Mouse (Mus musculus): Measurements from ENCODE around the gene Iqce. TPM values are rescaled to one million over a fixed set of nuclear protein-coding genes. Genes with fewer than 3 reads are reported as not detected.
"Not testable (repeated sequence)": the region's sequence is repeated elsewhere in the genome, so short reads cannot be mapped to it uniquely, and the experiment has no call there.

Iqce gene
- polyA plus RNA-seq, 1 experiment from 2014 or later = 17.2 TPM

DNA sequence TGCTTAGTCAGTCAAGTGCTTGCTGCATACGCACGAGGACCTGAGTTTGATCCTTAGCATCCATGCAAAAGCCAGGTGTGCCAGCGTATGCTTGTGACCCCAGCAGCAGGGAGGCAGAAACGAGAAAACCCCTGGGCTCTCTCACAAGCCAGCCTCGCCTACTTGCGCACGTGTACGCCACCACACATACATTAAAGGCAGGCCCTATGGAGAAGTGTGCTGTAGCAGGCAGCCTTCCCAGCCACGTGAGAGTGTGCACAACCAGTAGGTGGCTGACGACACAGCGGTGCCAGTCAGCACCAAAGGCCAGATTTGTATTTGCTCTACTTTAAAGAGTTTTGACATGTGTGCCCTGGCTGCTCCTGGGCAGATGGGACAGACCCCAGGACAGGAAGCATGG, 26.5 kb downstream of the Iqce start:
- no peaks in the 10 kb centered on the region for H3K27me3 ChIP-seq (replicated peaks; ENCODE audit: control insufficient read depth, insufficient read depth, low read length)
- 85% methylated on average over 11 of the region's 11 CpGs for WGBS
- H3K9ac ChIP-seq (ENCODE audit: low read depth, low read length) = no peak overlapping the region
- H3K9me3 ChIP-seq (ENCODE audit: control insufficient read depth, low read length) = no peaks in the 10 kb centered on the region
- ATAC-seq (ENCODE audit: low read depth) (no peak), DNase-seq (ENCODE audit: low spot score) (no peak)
- no peak overlapping the region for H3K27ac ChIP-seq (replicated peaks; ENCODE audit: low read depth, low read length)
- no peak overlapping the region for H3K4me3 ChIP-seq (ENCODE audit: low read depth, low read length)
- H3K36me3 ChIP-seq (ENCODE audit: control insufficient read depth, insufficient read depth, low read length) = peaks cover 52% of the 10 kb centered on the region
- no peaks in the 10 kb centered on the region for H3K4me1 ChIP-seq (ENCODE audit: control insufficient read depth, insufficient read depth, low read length)
- no peak overlapping the region for H3K4me2 ChIP-seq (ENCODE audit: low read depth, low read length)

GRCm38 (mm10) chr5:140675079-140675478, 27.1 kb downstream of the Iqce start:
- no peaks in the 10 kb centered on the region for H3K4me1 ChIP-seq (ENCODE audit: control insufficient read depth, insufficient read depth, low read length)
- no peaks in the 10 kb centered on the region for H3K9me3 ChIP-seq (ENCODE audit: control insufficient read depth, low read length)
- no peak overlapping the region for H3K4me3 ChIP-seq (ENCODE audit: low read depth, low read length)
- no peak for ATAC-seq (ENCODE audit: low read depth)
- no peak overlapping the region for H3K9ac ChIP-seq (ENCODE audit: low read depth, low read length)
- H3K27ac ChIP-seq (replicated peaks; ENCODE audit: low read depth, low read length) = no peak overlapping the region
- 80% methylated on average over 11 of the region's 11 CpGs for WGBS
- no peaks in the 10 kb centered on the region for H3K27me3 ChIP-seq (replicated peaks; ENCODE audit: control insufficient read depth, insufficient read depth, low read length)
- no peak for DNase-seq (ENCODE audit: low spot score)
- no peak overlapping the region for H3K4me2 ChIP-seq (ENCODE audit: low read depth, low read length)
- H3K36me3 ChIP-seq (ENCODE audit: control insufficient read depth, insufficient read depth, low read length) = peaks cover 55% of the 10 kb centered on the region

GRCm38 (mm10) chr5:140674036-140674435, 28.1 kb downstream of the Iqce start:
- Histone ChIP-seq H3K4me2 (ENCODE audit: low read depth, low read length) (no peak overlapping the region), H3K27ac (replicated peaks; ENCODE audit: low read depth, low read length) (no peak overlapping the region), H3K9ac (ENCODE audit: low read depth, low read length) (no peak overlapping the region), H3K9me3 (ENCODE audit: control insufficient read depth, low read length) (peaks cover 2% of the 10 kb centered on the region; the same call in 1 of the 2 replicates), H3K4me3 (ENCODE audit: low read depth, low read length) (no peak overlapping the region), H3K36me3 (ENCODE audit: control insufficient read depth, insufficient read depth, low read length) (peaks cover 57% of the 10 kb centered on the region), H3K27me3 (replicated peaks; ENCODE audit: control insufficient read depth, insufficient read depth, low read length) (no peaks in the 10 kb centered on the region), H3K4me1 (ENCODE audit: control insufficient read depth, insufficient read depth, low read length) (no peaks in the 10 kb centered on the region)
- ATAC-seq (ENCODE audit: low read depth) (no peak), DNase-seq (ENCODE audit: low spot score) (no peak)
- 87% methylated on average over 17 of the region's 17 CpGs for WGBS

DNA sequence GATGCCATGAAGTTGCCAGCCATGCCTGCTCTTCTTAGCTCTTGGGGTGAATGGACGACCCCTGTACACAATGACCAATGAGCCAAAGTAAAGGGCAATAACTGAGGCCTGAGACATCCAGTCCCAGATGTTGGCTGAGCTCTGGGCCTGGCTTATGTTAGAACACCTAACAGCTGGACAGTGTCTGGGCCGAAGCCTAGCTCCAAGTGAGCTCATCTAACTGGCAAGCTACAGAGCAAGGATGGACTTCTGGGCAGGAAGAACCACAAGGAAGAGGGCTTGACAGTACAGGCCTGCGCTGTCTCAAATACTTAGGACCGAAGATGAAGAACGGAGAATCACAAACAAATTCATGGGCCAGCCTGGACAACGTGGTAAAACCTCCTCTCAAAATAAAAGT, 29.6 kb downstream of the Iqce start:
- not testable (repeated sequence) for ATAC-seq (ENCODE audit: low read depth); H3K4me3 ChIP-seq (ENCODE audit: low read depth, low read length); H3K27me3 ChIP-seq (replicated peaks; ENCODE audit: control insufficient read depth, insufficient read depth, low read length); H3K9me3 ChIP-seq (ENCODE audit: control insufficient read depth, low read length); H3K4me1 ChIP-seq (ENCODE audit: control insufficient read depth, insufficient read depth, low read length); H3K27ac ChIP-seq (replicated peaks; ENCODE audit: low read depth, low read length); H3K4me2 ChIP-seq (ENCODE audit: low read depth, low read length); H3K9ac ChIP-seq (ENCODE audit: low read depth, low read length); DNase-seq (ENCODE audit: low spot score)
- WGBS = 90% methylated on average over 6 of the region's 6 CpGs
- H3K36me3 ChIP-seq (ENCODE audit: control insufficient read depth, insufficient read depth, low read length) = peaks cover 61% of the 10 kb centered on the region

DNA sequence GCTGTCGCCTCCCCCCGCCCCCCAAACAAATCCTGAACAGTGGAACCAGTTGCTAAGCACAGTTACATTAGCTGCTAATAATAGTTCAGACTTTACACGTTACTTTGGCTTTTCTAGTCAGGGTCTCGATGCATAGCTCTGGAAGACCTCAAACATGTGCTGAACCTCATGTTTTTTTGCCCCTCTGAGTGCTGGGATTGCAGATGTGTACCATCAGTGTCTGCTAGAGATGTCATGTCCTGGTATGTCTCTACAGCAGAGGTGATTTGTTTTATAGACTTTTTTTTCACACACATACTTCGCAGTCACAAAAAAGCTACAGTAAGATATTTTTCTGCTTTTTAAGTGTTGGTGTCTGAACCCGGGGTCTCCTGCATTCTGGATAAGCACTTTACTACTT, 30.1 kb downstream of the Iqce start:
- peaks cover 7% of the 10 kb centered on the region for H3K9me3 ChIP-seq (ENCODE audit: control insufficient read depth, low read length)
- no peak overlapping the region for H3K4me3 ChIP-seq (ENCODE audit: low read depth, low read length)
- H3K9ac ChIP-seq (ENCODE audit: low read depth, low read length) = no peak overlapping the region
- H3K4me2 ChIP-seq (ENCODE audit: low read depth, low read length) = no peak overlapping the region
- DNase-seq (ENCODE audit: low spot score) (no peak), ATAC-seq (ENCODE audit: low read depth) (no peak)
- peaks cover 56% of the 10 kb centered on the region for H3K36me3 ChIP-seq (ENCODE audit: control insufficient read depth, insufficient read depth, low read length)
- H3K27ac ChIP-seq (replicated peaks; ENCODE audit: low read depth, low read length) = no peak overlapping the region; the same call in 1 of the 2 replicates
- H3K4me1 ChIP-seq (ENCODE audit: control insufficient read depth, insufficient read depth, low read length) = no peaks in the 10 kb centered on the region
- WGBS = 89% methylated on average over 6 of the region's 6 CpGs
- no peaks in the 10 kb centered on the region for H3K27me3 ChIP-seq (replicated peaks; ENCODE audit: control insufficient read depth, insufficient read depth, low read length)

DNA sequence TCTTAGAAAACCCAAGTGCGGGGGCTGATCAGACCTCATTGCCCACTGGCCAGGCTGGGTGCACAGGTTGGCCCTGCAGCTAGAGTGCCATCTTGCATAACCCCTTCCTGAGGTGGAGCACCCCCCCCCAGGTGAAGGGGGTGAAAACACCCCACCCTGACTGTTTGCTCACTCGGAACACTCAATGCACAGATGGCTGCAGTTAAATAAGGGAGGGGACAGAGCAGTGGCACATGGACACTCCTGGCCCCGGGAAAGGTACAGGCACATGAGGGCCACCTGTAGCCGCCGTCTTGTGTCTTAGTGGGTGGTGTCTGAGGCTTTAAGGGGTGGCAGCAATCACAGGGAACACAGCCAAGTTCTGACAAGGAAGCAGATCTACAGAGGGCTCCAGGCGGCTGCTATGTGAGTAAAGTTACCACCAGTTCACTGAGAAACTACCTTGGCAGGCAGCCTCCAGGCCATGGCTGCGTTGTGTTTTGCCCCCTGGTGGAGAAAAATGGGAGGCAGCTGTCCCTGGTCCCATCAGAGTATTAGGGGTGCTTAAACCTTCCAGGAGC, 38.5 kb downstream of the Iqce start:
- peaks cover 1% of the 10 kb centered on the region for H3K9me3 ChIP-seq (ENCODE audit: control insufficient read depth, low read length)
- WGBS = 42% methylated on average over 7 of the region's 7 CpGs
- ATAC-seq (ENCODE audit: low read depth) = peak; percentile 85
- DNase-seq (ENCODE audit: low spot score) = peak; percentile 87
- H3K27ac ChIP-seq (replicated peaks; ENCODE audit: low read depth, low read length) = no peak overlapping the region
- no peak overlapping the region for H3K4me2 ChIP-seq (ENCODE audit: low read depth, low read length)
- no peak overlapping the region for H3K9ac ChIP-seq (ENCODE audit: low read depth, low read length)
- no peak overlapping the region for H3K4me3 ChIP-seq (ENCODE audit: low read depth, low read length)
- H3K36me3 ChIP-seq (ENCODE audit: control insufficient read depth, insufficient read depth, low read length) = peaks cover 21% of the 10 kb centered on the region
- H3K4me1 ChIP-seq (ENCODE audit: control insufficient read depth, insufficient read depth, low read length) = peaks cover 29% of the 10 kb centered on the region
- no peaks in the 10 kb centered on the region for H3K27me3 ChIP-seq (replicated peaks; ENCODE audit: control insufficient read depth, insufficient read depth, low read length)

- Histone ChIP-seq H3K9ac (ENCODE audit: low read depth, low read length) (no peak overlapping the region), H3K27me3 (replicated peaks; ENCODE audit: control insufficient read depth, insufficient read depth, low read length) (no peaks in the 10 kb centered on the region), H3K36me3 (ENCODE audit: control insufficient read depth, insufficient read depth, low read length) (peaks cover 18% of the 10 kb centered on the region; the same call in 1 of the 2 replicates), H3K27ac (replicated peaks; ENCODE audit: low read depth, low read length) (no peak overlapping the region), H3K4me3 (ENCODE audit: low read depth, low read length) (no peak overlapping the region), H3K4me2 (ENCODE audit: low read depth, low read length) (no peak overlapping the region), H3K4me1 (ENCODE audit: control insufficient read depth, insufficient read depth, low read length) (peaks cover 29% of the 10 kb centered on the region), H3K9me3 (ENCODE audit: control insufficient read depth, low read length) (no peaks in the 10 kb centered on the region)
- ATAC-seq (ENCODE audit: low read depth) (no peak), DNase-seq (ENCODE audit: low spot score) (no peak)
- WGBS = 60% methylated on average over 17 of the region's 17 CpGs
These were observed 39.2 kb downstream of the Iqce start for GRCm38 (mm10) chr5:140662741-140663592.

- ATAC-seq (ENCODE audit: low read depth) (no peak), DNase-seq (ENCODE audit: low spot score) (peak; percentile 36)
- no peak overlapping the region for H3K27ac ChIP-seq (replicated peaks; ENCODE audit: low read depth, low read length)
- H3K4me1 ChIP-seq (ENCODE audit: control insufficient read depth, insufficient read depth, low read length) = peaks cover 29% of the 10 kb centered on the region
- 51% methylated on average over 12 of the region's 12 CpGs for WGBS
- H3K27me3 ChIP-seq (replicated peaks; ENCODE audit: control insufficient read depth, insufficient read depth, low read length) = no peaks in the 10 kb centered on the region
- no peak overlapping the region for H3K9ac ChIP-seq (ENCODE audit: low read depth, low read length)
- no peak overlapping the region for H3K4me3 ChIP-seq (ENCODE audit: low read depth, low read length)
- no peak overlapping the region for H3K4me2 ChIP-seq (ENCODE audit: low read depth, low read length)
- peaks cover 18% of the 10 kb centered on the region; the same call in 1 of the 2 replicates for H3K36me3 ChIP-seq (ENCODE audit: control insufficient read depth, insufficient read depth, low read length)
- no peaks in the 10 kb centered on the region for H3K9me3 ChIP-seq (ENCODE audit: control insufficient read depth, low read length)
These were observed 40.1 kb downstream of the Iqce start for GRCm38 (mm10) chr5:140661875-140662643.
